Mouse (Mus musculus) liver (tissue): Measurements from ENCODE around the gene Abhd14b.

Experiments used
- DNase-seq: peaks from one replicate; pipeline ENCODE4 v3.0.0-alpha.2; 2020; ENCODE audit warnings: mixed read lengths

Abhd14b gene

DNA sequence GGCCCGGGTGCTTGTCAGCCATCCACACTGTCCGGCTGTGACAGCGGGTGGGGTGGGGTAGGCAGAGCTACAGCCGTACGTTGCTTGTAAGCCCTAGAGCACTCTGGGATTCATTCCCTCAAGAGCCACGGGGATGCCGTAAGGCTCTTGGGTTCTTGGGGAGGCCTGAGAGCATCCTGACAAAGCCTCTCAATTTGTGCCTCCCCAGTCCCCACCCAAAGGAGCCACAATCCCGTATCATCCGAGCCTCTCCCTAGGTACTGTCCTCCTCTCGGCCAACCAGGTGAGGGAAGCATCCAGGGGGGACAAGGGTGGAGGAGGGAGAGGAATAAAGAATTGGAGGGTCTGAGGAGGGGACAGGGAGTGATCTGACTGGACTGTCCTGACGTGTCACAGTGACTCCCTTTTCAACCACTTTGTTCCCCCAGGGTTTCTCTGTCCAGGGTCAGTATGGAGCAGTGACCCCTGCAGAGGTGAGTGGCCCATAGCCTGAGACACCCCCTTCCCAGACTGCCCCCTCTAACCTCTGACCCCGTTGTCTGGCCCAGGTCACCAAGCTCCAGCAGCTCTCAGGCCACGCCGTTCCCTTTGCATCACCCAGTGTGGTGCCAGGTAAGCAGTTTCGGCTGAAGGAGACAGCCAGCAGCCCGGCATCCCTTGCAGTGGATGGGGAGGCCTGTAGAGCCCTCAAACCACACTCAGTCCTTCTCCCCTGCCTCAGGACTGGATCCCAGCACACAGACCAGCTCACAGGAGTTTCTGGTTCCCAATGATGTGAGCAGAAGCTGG lies 14.6 kb downstream of the Abhd14b start:
- DNase-seq: no peak

DNA sequence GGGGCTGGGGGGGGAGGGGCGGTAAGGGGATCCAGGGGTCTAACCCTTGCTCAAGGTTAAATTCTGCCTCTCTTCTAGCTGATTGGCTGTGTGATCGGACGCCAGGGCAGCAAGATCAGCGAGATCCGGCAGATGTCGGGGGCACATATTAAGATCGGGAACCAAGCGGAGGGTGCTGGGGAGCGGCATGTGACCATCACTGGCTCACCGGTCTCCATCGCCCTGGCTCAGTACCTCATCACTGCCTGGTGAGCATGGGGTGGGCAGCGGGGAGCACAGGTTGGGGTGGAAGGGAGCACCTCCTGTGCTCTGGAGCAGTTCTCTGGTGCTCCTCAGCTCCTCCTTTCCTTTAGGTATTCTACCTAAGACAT lies 15.2 kb downstream of the Abhd14b start:
- no peak for DNase-seq

DNA sequence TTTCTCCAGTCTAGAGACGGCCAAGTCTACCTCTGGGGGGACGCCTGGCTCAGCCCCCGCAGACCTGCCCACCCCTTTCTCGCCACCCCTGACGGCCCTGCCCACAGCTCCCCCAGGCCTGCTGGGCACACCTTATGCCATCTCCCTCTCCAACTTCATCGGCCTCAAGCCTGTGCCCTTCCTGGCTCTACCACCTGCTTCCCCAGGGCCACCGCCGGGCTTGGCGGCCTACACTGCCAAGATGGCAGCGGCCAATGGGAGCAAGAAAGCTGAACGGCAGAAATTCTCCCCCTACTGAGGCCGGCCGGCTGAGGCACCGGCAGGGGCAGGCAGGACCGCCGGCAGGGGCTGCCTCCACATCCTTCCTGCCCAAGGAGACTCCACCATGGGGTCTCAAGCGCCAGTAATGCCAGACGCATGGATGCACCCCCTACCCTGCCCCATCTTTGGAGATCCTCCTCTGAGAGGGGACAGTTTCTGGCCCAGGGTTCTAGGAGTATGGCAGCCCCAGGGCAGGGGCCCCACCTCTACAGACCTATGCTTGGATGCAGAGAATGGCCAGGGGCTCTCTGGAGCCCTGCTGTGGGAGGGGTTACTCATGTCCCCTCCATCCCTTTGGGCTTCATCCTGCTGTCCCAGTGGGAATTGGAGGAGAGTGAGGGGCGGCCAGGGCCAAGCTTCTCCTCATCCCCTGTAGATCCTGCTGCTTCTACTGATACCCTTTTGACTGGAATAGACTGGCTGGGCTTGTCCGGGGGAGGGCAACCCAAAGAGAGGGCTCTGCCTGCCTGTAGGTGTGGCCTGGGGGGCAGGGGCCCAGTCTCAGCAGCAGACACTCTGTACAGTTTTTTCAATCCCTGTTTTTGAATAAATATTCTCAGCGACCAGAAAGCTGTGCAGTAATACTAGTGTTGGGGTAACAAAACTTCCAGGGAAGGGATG lies 16.1 kb downstream of the Abhd14b start:
- no peak for DNase-seq

DNA sequence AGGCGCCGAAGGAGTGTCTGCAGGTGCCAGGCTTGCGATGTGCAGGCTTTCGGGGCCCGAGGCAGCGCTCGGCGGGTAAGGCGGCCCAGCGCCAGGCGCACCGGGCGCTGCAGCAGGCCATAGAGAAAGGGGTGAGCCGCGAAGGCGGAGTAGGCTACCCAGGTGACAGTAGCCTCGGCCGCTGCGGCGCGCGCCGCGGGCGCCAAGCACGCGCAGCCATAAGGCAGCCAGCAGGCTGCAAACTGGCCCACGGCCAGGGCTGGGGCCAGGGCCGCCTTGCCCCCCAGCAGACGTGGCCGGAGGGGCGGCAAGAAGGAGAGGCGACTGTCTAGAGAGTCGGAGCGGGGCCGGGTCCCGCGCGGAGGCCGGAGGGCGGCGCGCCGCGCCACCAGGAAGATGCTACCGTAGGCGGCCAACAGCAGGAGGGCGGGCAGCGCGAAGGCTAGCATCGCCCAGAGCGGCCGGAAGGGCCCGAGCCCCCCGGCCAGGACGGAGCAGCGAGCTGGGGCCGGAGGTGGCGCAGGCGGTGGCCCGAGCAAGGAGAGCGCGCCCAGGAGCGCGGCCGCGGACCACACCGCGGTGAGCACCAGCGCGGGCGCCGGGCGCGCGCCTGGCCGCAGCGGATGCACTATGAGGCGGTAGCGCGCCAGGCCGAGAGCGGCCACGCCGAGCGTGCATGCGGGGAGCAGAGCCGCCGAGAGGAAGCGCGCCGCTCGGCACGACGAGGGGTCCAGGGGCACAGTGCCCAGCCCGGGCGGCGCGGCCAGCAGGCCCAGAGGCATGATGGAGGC lies 17.7 kb downstream of the Abhd14b start:
- DNase-seq: peak; percentile 45

DNA sequence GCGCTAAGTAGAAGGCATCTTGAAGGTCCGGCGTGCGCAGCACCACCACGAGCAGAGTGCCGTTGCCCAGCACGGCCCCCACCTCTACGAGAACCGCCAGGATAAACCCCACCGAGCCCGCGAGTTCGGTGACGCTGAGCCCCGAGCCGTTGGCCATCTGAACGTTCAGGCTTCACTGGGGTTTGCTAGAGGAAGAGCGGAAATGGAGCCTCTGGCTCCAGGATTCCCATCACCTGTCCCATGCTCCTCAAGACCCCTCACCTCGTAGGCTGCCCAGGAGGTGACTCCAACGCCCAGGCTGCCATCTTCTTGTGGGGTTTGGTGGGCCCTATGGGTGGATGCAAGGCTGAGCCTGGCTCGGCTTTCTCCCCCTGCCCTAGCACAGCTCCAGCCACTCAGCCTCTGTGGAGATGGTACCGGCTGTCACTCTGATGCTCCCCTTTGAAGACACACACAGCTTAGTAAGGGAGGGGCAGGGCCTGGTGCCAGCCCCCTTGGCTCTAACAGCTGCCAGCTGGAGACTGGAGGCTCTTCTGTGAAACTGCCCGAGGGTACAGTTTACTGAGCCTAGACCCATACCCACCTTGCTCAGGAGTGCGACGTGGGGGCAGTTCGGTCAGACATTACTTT lies 18.4 kb downstream of the Abhd14b start, which contains the start of gene Gpr62:
TSS of gene Gpr62 (minus strand) at position 368 of the 630 bp plus-strand sequence.
- DNase-seq: no peak

DNA sequence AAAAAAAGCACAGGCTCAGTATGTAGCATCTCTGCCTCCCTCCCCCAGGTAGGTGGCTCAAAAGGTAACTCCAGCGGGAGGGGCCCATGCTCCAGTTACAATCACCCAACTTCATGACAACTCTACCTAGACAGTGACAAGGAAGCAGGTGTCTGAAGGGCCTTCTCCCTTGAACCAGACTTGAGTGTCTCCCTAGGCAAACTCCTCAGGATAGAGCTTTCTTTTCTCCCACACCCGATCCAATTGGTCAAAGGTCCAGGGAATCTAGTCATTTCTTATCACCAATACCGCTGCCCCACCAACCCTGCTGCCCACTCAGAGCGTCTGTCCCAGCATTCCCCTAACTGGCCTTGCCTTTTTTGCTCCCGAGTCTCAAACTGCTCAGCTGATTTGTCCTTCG lies 19.5 kb downstream of the Abhd14b start:
- no peak for DNase-seq

DNA sequence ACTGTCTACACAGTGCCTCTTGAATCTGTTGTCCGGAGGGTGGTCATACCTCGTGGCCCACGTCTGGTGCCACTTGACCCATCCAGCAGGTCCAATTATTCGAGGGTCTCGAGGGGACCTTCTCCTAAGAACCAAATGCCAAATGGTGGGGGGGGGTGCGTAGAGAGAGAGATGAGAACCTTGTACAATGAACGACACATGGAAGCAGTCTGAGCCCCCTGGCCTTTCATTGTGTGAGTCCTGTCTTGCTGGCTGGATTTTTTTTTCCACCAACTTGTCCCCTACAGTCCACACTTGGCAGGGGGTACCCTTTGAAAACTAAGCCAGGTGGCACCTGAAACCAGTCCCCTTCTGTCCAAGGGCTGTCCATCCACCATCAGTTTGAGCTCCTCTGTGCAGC lies 20.5 kb downstream of the Abhd14b start:
- DNase-seq: no peak

DNA sequence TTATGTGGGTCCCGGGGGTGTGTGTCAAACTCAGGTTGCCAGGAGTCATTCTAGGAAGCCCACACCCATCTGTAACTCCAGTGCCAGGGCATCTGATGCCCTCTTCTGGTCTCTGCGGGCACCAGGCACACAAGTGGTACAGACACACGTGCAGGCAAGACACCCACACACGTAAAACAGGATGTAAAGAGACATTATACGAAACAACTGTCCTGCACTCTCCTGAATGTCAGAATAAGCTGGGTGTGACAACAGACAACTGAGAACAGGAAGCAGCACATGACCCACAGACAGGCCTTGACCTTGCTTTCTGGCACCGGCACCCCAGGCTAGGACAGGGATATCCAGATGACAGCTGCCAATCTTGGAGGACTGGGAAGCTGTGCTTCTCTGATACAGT lies 22.1 kb downstream of the Abhd14b start:
- no peak for DNase-seq

DNA sequence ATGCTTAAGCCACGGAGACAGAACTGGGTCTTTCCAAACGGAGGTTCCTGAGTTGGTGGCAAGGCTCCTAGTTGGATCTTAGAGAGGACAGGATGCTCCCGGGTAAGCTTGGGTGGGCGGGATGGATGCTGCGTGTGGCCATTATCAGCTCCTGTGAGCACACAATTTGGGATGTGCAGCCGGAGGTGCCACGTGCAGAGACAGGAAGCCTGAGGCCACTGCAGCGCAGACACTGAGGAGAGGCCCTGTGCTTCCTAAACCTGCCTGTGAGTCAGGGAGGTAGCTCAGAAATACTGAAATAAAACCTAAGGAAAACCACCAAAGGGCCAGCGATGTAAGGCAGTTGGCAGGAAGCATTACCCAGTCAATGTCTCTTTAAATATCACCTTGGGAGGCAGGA lies 22.5 kb downstream of the Abhd14b start:
- DNase-seq: no peak

DNA sequence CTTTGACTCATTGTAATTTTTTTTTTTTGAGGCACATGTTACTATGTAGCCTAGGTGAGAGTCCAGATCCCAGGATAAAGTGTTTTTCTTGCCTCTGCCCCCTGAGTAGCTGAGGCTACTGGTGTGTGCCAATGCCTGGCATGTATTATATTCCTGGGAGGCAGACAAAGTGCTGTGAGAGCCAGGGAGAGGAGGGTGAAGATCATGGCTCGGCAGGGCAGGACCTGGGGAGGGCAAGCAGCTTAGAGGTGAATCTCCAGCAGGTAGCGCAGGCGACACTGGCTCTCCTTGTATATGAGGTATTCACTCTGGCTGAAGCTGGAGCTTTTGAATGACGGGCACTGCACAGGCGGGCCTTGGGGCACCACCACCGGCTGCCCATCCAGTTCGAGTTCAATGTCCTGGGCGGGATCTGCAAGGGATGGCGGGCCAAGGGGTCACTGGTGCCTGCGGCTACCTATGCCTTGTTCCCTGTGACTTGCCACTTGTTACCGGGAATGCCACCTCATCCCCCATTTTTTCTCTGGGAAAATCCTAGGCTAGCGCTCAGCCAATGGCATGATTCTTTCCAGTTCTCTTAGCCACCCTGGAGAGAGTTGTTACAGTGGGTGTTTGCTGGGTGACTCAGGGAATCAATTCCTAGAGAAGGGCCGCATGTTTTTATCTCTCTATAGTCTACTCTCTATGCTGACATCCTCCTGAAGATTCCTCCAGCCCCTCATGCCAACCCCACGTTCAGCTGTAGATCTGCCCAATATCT lies 23.9 kb downstream of the Abhd14b start:
- DNase-seq: no peak

DNA sequence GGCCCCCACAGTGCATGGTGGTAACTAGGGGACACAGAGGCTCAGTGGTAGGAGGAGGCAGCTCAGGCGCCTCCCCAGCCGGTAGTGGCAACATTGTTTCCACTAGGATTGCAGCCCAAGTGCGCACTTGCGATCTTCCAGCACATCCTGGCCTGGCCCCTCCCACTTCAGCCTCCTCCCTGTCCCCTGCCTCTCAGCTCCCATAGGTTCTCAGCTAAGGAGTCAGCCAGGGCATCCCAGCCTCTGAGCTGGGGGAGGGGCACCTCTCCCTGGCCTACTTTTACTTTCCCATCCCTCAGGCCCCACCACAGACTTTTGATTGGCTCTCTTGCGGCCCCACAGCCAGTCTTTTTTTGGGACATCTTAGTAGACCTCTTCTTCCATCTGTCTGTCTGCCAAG lies 24.6 kb downstream of the Abhd14b start:
- peak; percentile 42 for DNase-seq

DNA sequence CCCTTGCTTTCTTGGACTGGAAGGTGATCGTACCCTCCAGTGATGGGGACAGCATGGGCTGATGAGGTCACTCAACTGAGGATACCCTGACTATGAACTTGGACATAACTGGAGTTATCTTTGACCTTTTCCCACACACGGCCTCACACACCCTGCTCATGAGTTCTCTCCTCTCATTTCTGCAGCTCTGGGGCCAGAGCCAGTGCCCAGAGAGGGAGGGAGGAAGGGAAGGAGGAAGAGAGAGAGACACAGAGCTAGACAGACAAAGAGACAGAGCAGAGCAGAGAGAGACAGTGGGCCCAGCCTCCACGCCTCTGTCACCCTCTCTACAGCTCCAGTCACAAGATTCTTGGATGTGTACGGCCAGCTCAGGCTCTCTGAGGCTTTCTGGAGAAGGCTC lies 25.1 kb downstream of the Abhd14b start:
- DNase-seq: no peak

DNA sequence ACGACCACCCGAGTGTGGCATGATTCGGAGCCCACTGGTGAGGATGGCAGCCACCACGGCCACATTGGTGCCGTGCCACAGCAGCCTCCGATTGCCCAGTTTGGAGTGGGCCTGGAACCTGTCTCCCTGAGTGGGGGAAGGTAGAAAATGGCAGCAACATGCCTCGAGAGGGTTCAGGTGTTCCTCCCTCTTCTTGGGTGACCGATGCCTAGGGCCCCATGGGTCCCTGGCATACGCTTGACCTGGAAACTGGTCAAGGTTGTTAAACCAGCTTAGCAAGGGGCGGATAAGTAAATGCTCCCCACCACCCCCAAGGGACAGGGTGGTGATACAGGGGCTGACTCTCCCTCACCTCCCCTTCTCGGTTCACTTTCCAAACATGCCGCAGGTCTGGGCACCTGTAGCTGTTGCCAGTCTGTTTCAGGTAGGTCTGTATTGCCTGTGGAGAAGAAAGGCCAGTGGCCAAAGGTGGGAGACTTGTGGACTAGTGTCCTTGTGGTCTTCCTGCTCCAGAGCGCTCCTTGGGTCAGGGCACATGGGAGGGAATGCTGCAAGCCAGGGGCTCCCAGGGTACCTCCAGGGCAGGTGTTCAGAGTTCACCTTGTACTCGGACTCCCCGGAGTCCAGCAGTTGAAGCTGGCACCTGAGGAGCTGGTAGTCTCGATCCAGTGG lies 26.0 kb downstream of the Abhd14b start:
- no peak for DNase-seq

DNA sequence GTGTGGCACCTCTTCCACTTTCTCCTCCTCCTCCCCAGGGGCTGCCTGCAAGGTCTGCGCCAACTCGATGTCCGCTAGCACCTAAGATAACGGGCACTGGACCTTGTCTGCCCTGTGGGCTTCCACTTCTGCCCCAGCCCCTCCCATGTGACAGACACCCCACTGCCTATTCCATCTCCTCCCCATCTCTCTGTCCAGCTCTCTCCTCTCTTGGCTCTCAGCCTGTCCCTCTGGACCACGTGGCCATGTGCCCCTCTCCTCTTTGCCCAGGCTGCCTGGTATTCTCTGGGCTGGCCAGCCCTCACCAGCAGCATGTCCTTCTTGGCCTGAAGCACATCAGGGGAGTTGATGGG lies 26.5 kb downstream of the Abhd14b start:
- no peak for DNase-seq

DNA sequence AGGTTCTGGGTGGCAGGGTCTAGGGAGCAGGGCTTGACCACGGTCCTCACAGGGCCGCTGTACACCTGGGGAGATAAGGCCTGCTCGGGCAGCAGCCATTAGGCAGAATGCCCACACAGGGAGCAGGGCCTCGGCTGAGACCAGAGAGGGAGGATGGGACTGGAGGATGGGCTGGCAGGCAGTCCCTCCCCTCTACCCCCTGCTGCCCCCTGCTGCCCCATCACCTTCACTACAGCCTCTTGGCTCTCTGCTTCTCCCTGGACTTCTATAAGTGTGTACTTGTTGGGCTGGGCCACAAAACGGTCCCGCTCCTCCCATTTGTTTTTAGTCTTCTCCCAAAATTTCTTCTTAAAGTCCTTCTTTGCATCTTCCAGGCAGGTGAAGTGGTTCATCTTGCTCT lies 27.2 kb downstream of the Abhd14b start:
- peak; percentile 74 for DNase-seq

DNA sequence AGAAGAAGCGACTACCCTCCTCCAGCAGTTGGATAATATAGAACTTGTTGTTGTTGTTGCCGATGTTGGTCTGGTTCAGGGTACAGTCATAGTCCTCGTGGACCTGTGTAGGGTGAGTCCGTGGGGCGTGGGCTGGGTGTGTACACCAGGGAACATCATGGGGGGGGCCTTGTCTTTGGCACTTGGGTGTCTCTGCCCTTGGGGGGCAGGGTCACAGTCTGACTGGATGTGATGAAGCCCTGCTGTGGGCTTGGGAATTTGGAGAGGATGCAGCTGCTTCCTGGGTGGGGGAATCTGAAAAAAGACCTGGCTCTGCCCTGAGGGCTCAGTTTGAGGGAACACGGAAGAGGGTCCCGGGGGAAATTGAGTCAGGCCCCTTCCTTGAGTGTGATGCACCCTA lies 27.8 kb downstream of the Abhd14b start:
- no peak for DNase-seq

DNA sequence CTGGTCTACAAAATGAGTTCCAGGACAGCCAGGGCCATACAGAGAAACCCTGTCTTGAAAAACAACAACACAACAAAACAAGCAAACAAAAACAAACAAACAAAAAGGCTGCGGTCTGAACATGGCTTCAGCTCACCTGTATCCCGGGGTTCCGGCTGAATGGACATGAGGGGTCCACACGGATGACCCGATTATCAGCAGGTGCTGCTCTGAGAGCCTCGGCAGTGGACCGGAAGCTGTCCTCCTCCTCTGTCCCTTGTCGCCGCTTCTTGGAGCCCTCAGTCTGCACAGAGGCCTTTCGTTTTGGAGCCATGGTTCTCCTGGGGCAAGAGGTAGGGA lies 28.4 kb downstream of the Abhd14b start, which contains the start of gene Rrp9:
TSS of gene Rrp9 (plus strand) at position 301 of the 339 bp plus-strand sequence.
- DNase-seq: no peak

DNA sequence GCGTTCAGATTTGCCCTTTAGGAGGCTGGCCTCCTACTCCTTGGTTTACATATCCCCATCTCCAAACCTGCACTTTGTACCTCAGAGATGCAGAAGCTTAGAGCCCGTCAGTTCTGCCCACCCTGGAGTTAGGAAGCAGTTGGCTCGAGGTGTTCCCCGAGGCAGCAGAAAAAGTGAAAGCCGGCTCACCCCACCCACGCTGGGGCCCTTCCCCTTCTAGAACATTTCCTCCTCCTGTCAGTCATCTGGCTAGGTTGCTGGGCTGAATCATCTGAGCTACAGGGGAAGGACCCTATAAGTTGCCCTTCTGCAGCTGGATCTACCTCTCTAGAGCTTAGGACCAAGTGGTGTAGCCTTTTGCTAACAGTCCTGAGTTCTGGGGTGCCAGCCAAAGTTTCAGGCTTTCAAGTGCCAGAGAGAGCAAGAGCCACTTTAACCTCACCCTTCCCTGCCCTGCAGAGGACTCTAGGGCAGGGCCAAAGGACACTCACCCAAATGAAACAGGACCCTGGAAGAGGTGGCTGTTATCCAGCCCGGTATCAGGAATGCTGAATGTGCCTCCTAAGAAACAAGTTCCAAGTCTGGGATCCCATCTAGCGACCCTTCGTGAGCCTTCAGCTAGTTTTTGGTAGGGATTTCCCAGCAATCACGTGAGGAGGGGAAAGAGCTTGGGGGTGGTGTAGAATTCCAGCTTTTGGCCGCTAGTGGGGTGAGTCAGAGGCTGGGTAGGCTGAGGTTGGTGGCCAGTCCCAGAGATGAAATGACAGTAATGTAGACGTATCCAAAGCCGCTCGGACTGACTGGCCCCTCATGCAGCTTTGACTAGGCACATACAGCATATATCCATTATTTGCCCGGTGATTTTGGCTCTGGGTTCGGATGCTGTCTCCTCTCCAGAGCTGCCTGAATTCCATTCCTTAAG lies 29.0 kb downstream of the Abhd14b start:
- no peak for DNase-seq

DNA sequence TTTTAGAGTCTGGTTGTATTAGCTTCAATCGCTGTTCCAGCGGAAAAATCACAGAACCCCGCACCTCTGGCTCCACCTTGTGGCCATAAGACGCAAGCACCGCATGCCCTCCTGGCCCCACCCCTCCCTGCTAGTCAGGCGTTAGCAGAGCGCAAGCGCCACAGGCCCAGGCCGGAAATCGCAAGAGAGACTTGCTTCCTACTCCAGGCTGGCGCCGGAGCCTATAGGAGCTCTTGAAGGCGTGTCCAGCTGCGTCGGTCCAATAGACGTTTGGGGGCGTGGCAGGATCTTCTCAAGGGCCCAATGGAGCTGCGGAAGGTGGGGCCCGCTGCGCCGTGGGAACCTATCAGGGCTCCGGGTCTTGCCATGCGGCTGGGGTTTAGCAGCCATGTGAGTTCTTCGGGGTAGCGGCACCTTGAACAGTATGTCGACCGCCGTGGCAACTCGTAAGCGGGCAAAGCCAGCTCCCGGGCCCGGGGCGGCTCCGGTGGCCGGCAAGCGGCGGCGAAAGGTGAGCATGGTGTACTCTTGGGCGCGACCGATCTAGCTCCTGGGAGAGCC lies 29.7 kb downstream of the Abhd14b start, which contains the start of gene Parp3:
TSS of gene Parp3 (minus strand) at position 26 of the 561 bp plus-strand sequence.
- peak; percentile 99 for DNase-seq

DNA sequence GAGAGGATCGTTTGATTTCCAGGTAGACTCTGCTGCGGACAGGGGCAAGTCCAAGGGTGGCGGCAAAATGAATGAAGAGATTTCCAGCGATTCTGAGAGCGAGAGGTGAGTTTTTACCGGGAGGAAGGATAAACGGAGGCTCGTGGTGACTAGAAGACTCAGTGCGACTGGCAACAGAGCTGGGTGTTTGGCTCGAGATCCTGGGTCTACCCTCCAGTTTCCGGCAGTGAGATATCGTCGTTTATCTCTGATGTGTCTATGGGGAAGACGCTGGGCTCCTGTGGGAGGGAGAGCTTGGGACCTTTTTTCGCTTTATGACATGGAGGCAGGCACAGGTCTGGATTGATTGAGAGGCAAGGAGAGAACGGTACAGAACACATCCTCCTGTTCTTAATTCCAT lies 30.4 kb downstream of the Abhd14b start:
- DNase-seq: no peak
